Mouse (Mus musculus): ENCODE measurements around the gene Tnfsfm13. TPM values are rescaled to one million over a fixed set of nuclear protein-coding genes. Genes with fewer than 3 reads are reported as not detected.

The Tnfsfm13 gene
- polyA plus RNA-seq, 1 experiment from 2014 or later = 3.0 TPM

- Histone ChIP-seq H3K4me3 (ENCODE audit: low read length) (peak within 1 kb of the TSS; percentile 99), H3K27ac (ENCODE audit: low read length) (peak within 1 kb of the TSS; percentile 99), H3K36me3 (ENCODE audit: control insufficient read depth, insufficient read depth, low read length) (peaks cover 20% of the 10 kb centered on the region), H3K9me3 (ENCODE audit: control insufficient read depth, low read length) (no peaks in the 10 kb centered on the region), H3K4me2 (ENCODE audit: low read depth, low read length) (peak within 1 kb of the TSS; percentile 55), H3K4me1 (ENCODE audit: control insufficient read depth, insufficient read depth, low read length) (peaks cover 22% of the 10 kb centered on the region), H3K9ac (ENCODE audit: low read depth, low read length) (peak within 1 kb of the TSS; percentile 99), H3K27me3 (replicated peaks; ENCODE audit: control insufficient read depth, insufficient read depth, low read length) (no peaks in the 10 kb centered on the region)
- under 1% methylated on average over 36 of the region's 36 CpGs for WGBS
- ATAC-seq = peak; percentile 98
These were observed 23.6 kb downstream of the Tnfsfm13 start, which contains the start of gene Eif4a1 for GRCm38 (mm10) chr11:69672211-69672706. Eif4a1 (minus strand) TSS chr11:69672423.

- Histone ChIP-seq H3K4me3 (ENCODE audit: low read length) (peak overlapping the region; percentile 99), H3K4me2 (ENCODE audit: low read depth, low read length) (peak overlapping the region; percentile 9; the same call in 1 of the 2 replicates), H3K27ac (ENCODE audit: low read length) (peak overlapping the region; percentile 99), H3K9ac (ENCODE audit: low read depth, low read length) (peak overlapping the region; percentile 99), H3K9me3 (ENCODE audit: control insufficient read depth, low read length) (no peaks in the 10 kb centered on the region), H3K27me3 (replicated peaks; ENCODE audit: control insufficient read depth, insufficient read depth, low read length) (no peaks in the 10 kb centered on the region), H3K4me1 (ENCODE audit: control insufficient read depth, insufficient read depth, low read length) (peaks cover 22% of the 10 kb centered on the region), H3K36me3 (ENCODE audit: control insufficient read depth, insufficient read depth, low read length) (peaks cover 23% of the 10 kb centered on the region)
- WGBS = under 1% methylated on average over 40 of the region's 43 CpGs
- peak; percentile 8; the same call in 1 of the 2 replicates for ATAC-seq
These were observed 24.2 kb downstream of the Tnfsfm13 start for GRCm38 (mm10) chr11:69671726-69672124.

- Histone ChIP-seq H3K4me1 (ENCODE audit: control insufficient read depth, insufficient read depth, low read length) (peaks cover 22% of the 10 kb centered on the region), H3K9me3 (ENCODE audit: control insufficient read depth, low read length) (no peaks in the 10 kb centered on the region), H3K27me3 (replicated peaks; ENCODE audit: control insufficient read depth, insufficient read depth, low read length) (no peaks in the 10 kb centered on the region), H3K4me2 (ENCODE audit: low read depth, low read length) (peak overlapping the region; percentile 88), H3K9ac (ENCODE audit: low read depth, low read length) (peak overlapping the region; percentile 99), H3K4me3 (ENCODE audit: low read length) (peak overlapping the region; percentile 99), H3K27ac (ENCODE audit: low read length) (peak overlapping the region; percentile 99), H3K36me3 (ENCODE audit: control insufficient read depth, insufficient read depth, low read length) (peaks cover 19% of the 10 kb centered on the region)
- ATAC-seq = peak; percentile 67
- WGBS = under 1% methylated on average over 60 of the region's 61 CpGs
These were observed 24.8 kb downstream of the Tnfsfm13 start for GRCm38 (mm10) chr11:69670786-69671725.

GRCm38 (mm10) chr11:69666665-69667005 is 29.3 kb downstream of the Tnfsfm13 start:
- Histone ChIP-seq H3K9ac (ENCODE audit: low read depth, low read length) (no peak overlapping the region), H3K27ac (ENCODE audit: low read length) (no peak overlapping the region; the same call in 1 of the 2 replicates), H3K36me3 (ENCODE audit: control insufficient read depth, insufficient read depth, low read length) (peaks cover 24% of the 10 kb centered on the region), H3K4me2 (ENCODE audit: low read depth, low read length) (no peak overlapping the region), H3K9me3 (ENCODE audit: control insufficient read depth, low read length) (no peaks in the 10 kb centered on the region), H3K4me3 (ENCODE audit: low read length) (no peak overlapping the region), H3K4me1 (ENCODE audit: control insufficient read depth, insufficient read depth, low read length) (peaks cover 24% of the 10 kb centered on the region), H3K27me3 (replicated peaks; ENCODE audit: control insufficient read depth, insufficient read depth, low read length) (no peaks in the 10 kb centered on the region)
- ATAC-seq = no peak
- 85% methylated on average over 3 of the region's 3 CpGs for WGBS

- 27% methylated on average over 7 of the region's 7 CpGs for WGBS
- peaks cover 24% of the 10 kb centered on the region for H3K36me3 ChIP-seq (ENCODE audit: control insufficient read depth, insufficient read depth, low read length)
- no peak within 1 kb of the TSS for H3K4me2 ChIP-seq (ENCODE audit: low read depth, low read length)
- H3K27ac ChIP-seq (ENCODE audit: low read length) = peak within 1 kb of the TSS; percentile 11; the same call in 1 of the 2 replicates
- no peaks in the 10 kb centered on the region for H3K27me3 ChIP-seq (replicated peaks; ENCODE audit: control insufficient read depth, insufficient read depth, low read length)
- H3K9ac ChIP-seq (ENCODE audit: low read depth, low read length) = no peak within 1 kb of the TSS
- H3K9me3 ChIP-seq (ENCODE audit: control insufficient read depth, low read length) = no peaks in the 10 kb centered on the region
- H3K4me1 ChIP-seq (ENCODE audit: control insufficient read depth, insufficient read depth, low read length) = peaks cover 24% of the 10 kb centered on the region
- 0 out of 2 replicates have a peak, but pooled peaks have one; percentile 4 for ATAC-seq
- H3K4me3 ChIP-seq (ENCODE audit: low read length) = no peak within 1 kb of the TSS
These were observed 29.8 kb downstream of the Tnfsfm13 start, which contains the start of gene Cd68 for GRCm38 (mm10) chr11:69665961-69666664. Cd68 (minus strand) TSS chr11:69666153.

GRCm38 (mm10) chr11:69665457-69665960 is 30.4 kb downstream of the Tnfsfm13 start:
- H3K4me2 ChIP-seq (ENCODE audit: low read depth, low read length) = no peak overlapping the region

GRCm38 (mm10) chr11:69664841-69665240 is 31.1 kb downstream of the Tnfsfm13 start:
- Histone ChIP-seq H3K9ac (ENCODE audit: low read depth, low read length) (no peak overlapping the region), H3K9me3 (ENCODE audit: control insufficient read depth, low read length) (no peaks in the 10 kb centered on the region), H3K4me3 (ENCODE audit: low read length) (no peak overlapping the region), H3K4me2 (ENCODE audit: low read depth, low read length) (no peak overlapping the region), H3K27ac (ENCODE audit: low read length) (0 out of 2 replicates have a peak overlapping the region, but pooled peaks have one; percentile 11), H3K4me1 (ENCODE audit: control insufficient read depth, insufficient read depth, low read length) (peaks cover 18% of the 10 kb centered on the region), H3K27me3 (replicated peaks; ENCODE audit: control insufficient read depth, insufficient read depth, low read length) (no peaks in the 10 kb centered on the region), H3K36me3 (ENCODE audit: control insufficient read depth, insufficient read depth, low read length) (peaks cover 24% of the 10 kb centered on the region)
- ATAC-seq = no peak
- 92% methylated on average over 7 of the region's 7 CpGs for WGBS

More at GRCm38 (mm10) chr11:69665457-69665960, 30.4 kb downstream of the Tnfsfm13 start:
- Histone ChIP-seq H3K9ac (ENCODE audit: low read depth, low read length) (no peak overlapping the region), H3K36me3 (ENCODE audit: control insufficient read depth, insufficient read depth, low read length) (peaks cover 24% of the 10 kb centered on the region), H3K4me3 (ENCODE audit: low read length) (no peak overlapping the region), H3K4me1 (ENCODE audit: control insufficient read depth, insufficient read depth, low read length) (peaks cover 24% of the 10 kb centered on the region), H3K27me3 (replicated peaks; ENCODE audit: control insufficient read depth, insufficient read depth, low read length) (no peaks in the 10 kb centered on the region), H3K27ac (ENCODE audit: low read length) (peak overlapping the region; percentile 11; the same call in 1 of the 2 replicates), H3K9me3 (ENCODE audit: control insufficient read depth, low read length) (no peaks in the 10 kb centered on the region)
- WGBS = 63% methylated on average over 9 of the region's 9 CpGs
- ATAC-seq = no peak

- H3K27me3 ChIP-seq (replicated peaks; ENCODE audit: control insufficient read depth, insufficient read depth, low read length) = no peaks in the 10 kb centered on the region
- no peak overlapping the region for H3K4me2 ChIP-seq (ENCODE audit: low read depth, low read length)
- 77% methylated on average over 6 of the region's 6 CpGs for WGBS
- H3K9me3 ChIP-seq (ENCODE audit: control insufficient read depth, low read length) = no peaks in the 10 kb centered on the region
- no peak overlapping the region for H3K4me3 ChIP-seq (ENCODE audit: low read length)
- no peak overlapping the region; the same call in 1 of the 2 replicates for H3K9ac ChIP-seq (ENCODE audit: low read depth, low read length)
- no peak overlapping the region for H3K27ac ChIP-seq (ENCODE audit: low read length)
- H3K4me1 ChIP-seq (ENCODE audit: control insufficient read depth, insufficient read depth, low read length) = peaks cover 8% of the 10 kb centered on the region
- H3K36me3 ChIP-seq (ENCODE audit: control insufficient read depth, insufficient read depth, low read length) = peaks cover 20% of the 10 kb centered on the region
- no peak for ATAC-seq
These were observed 32.1 kb downstream of the Tnfsfm13 start for GRCm38 (mm10) chr11:69663795-69664194.

Data from intestine, embryonic 16.5 days (tissue).